Mouse (Mus musculus) gastrocnemius, postnatal 25 days (tissue): Measurements from ENCODE around the gene Msh5. TPM values are rescaled to one million over a fixed set of nuclear protein-coding genes. Genes with fewer than 3 reads are reported as not detected.
"Not testable (repeated sequence)": the region's sequence is repeated elsewhere in the genome, so short reads cannot be mapped to it uniquely, and the experiment has no call there.

ENCODE experiments used
- DNase-seq: peaks from one replicate; pipeline ENCODE4 v3.0.0; 2022
- total RNA-seq, 2 experiments: library from RNA; stranded (reverse); gene quantifications; 1 replicate in 1 of 2; 2 replicates in 1 of 2; pipeline ENCODE4 v1.2.3; 2021

Gene Msh5
- total RNA-seq, 2 experiments from 2014 or later: 0.67 to 0.72 TPM

DNA sequence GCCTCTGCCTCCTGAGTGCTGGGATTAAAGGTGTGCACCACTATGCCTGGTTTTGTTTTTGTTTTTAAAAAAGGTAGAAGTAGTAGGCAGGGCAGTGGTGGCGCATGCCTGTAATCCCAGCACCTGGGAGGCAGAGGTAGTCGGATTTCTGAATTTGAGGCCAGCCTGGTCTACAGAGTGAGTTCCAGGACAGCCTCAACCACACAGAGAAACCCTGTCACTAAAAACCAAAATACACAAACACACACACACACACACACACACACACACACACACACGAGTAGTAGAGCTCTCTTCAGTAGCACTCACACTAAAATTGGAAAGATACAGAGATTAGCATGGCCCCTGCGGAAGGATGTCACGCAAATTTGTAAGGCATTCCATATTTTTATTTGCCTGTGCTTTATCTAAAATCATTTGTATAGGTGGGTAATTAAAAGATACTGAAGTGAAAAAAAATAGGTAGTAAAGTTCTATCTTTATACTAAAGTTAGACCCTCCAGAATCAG, 2.4 kb upstream of the Msh5 start:
- no peak for DNase-seq

DNA sequence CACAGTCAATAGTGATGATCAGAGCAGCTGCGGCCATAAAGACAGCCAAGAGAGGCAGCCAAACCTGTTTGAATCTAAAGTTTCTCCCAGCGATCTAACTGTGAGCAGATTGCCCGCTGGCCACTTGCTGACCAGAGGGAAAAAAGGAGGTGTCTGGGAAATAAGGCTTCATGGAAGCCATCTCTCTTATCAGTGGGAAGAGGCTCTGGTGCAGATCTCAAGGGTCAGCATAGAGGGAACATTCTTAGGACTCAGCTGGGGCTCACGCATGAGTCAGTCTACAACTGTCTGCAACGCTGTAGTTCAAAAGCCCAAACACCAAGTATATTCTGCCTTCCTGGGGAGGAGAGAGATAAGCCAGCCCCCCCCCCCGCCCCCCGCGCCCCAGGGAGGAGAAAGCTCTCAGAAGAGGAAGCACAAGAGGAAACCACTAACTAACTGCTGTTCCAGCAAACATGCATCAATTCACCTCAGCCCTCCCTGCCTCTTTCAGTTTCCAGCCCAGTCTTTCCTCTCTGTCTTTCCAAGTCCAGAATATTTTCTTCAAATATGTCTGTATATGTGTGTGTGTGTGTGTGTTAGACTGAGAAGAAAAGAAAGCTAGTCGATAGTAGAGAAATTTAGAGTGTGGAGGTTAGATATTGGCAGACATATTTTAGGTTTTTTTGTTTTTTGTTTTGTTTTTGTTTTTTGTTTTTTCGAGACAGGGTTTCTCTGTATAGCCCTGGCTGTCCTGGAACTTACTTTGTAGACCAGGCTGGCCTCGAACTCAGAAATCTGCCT, 1.8 kb upstream of the Msh5 start:
- DNase-seq: peak; percentile 34

DNA sequence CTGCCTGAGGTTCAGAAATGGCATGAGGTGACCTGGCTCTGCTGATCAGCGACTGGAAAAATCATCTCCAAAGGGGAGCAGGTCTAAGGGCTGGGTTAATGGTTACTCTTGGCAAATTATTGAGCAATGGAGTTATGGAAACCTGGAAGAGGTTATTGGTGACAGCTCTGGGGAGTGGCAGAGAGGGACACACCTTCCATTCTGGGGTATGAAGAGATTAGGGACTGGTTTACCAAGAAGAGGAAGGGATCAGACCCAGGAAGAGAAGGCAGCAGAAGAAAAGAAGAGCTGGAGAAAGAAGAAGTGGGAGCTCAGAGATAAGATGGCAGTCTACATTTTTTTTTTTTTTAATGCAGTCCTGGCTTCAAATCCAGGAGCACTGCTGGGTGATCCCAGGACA, 1.1 kb upstream of the Msh5 start:
- DNase-seq: no peak

DNA sequence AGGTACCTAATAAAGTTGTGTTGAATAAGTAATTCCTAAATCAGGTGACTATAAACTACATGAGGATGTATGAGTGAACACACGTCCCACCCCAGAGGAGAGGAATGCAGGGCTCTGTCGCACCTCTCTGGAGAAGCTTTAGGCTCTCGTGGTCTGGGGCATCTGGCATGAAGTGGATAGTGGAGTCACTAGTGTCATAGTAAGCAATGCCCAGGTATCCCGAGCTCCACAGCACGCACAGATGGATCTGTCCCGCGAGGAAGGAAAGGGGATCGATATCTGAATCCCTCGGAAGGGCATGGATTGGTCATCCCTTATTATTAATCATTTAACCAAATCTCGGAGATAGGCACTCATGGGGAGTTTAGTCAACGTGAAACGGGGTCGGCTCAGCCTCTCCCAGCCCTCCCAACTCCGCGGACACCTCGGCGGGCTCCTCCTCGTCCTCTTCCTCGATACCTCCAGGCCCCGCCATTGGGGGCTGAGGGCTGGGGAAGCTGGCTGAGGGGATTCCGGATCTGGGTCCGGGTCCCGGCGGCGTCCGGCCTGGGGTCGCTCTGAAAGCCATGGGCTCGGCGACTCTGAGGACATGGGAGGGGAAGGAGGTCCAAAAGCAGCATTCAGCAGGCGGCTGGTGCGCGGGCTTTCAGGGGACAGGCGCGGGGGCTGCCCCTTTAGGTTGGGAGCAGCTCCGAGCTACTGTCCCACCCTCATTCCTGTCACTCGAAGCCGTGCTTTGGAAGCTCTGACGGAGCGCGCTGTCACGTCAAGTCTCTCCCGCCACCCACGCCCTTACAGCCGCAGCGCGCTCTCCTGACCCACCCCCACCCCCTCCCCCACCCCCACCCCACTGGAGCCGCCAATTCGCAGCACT, 501 bp downstream of the Msh5 start:
- DNase-seq: no peak

DNA sequence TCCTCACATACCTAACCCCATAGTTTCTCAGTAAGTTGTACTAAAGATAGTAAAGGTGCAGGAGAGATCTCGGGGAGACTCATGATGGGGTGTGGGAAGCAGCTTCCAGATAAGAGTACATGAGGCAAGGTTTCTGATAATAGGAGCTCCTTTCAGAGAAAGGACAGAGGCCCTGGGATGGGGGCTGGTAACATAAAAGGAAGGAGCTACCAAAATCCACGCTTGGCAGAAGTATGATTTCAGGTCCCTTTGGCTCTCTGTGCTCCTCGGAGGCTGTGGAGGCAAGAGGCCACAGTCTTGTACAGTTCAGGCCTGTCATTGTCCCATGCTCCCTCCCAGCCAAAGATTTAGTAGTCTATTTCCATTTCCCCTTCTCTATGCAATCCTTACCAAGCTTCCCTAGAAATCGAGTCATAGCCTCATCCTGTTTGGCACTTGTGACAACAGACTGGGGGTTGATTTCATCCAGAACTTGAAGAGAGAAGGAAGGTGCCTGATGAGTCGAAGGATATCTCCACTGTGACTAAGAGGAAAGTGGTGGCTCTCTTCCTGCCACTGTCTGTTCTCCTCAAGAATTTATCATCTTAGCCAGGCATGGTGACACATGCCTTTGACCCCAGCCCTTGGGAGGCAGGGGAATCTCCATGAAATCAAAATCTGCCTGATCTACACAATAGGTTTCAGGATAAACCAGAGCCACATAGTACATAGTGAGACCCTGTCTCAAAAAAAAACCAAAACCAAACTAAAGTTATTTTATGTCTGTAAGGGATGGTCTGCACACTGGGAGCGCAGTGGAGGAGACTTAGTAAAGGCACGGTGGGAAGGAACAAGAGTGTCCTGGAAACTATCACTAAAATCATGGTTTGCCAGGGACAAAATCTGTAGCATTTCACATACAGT, 1.4 kb downstream of the Msh5 start:
- DNase-seq: no peak

DNA sequence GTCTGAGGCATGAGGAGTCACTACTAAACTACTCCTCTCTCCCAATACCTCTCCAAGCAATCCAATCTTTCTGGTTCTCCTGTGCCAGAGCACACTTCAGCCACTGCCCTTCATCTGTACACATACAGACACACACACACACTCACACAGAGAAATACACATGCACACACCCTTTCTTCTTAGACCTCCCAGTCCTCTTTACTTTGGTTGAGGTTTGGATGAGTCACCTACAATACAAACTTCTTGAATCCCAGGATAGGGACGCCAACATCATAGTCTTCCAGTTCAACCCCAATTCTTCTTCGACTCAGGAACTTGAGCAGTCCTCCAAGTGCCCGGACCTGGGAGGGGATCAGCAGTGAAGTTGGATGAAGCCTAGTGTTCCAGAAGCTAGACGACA, 2.8 kb downstream of the Msh5 start:
- no peak for DNase-seq

DNA sequence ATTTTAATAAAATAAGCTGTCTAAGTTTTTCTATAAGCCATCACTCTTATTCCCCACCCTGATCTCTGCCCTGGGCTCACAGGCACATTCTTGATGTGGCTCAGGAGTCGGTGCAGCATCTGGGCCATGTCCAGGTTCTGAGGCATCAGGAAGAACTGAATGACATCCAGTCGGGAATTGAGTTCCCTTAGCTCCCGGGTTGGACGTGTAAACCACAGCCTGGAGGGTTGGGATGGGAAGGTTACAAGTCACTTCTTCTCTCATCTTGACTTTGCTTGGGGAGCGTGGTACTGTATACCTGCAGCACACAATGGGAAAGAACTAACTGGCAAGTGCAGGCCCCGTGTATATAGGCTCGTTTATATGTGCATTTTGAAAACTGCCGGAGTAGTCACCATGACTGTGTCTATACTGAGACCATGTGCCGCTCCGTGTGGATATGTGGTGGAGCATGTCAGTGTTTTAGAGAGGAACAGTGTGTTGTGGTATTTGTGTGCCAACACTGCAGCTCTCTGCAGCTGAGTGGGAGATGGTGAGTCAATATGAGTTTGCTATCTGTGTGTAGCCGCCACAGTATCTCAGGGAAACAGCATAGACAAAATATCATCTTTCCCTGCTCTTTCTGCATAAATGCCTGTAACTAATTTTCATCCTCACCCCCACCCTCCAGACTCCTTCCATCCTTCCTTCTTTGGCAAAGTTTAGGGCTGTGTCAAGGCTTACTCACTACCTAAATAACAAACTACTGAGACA, 7.2 kb downstream of the Msh5 start:
- DNase-seq: no peak

DNA sequence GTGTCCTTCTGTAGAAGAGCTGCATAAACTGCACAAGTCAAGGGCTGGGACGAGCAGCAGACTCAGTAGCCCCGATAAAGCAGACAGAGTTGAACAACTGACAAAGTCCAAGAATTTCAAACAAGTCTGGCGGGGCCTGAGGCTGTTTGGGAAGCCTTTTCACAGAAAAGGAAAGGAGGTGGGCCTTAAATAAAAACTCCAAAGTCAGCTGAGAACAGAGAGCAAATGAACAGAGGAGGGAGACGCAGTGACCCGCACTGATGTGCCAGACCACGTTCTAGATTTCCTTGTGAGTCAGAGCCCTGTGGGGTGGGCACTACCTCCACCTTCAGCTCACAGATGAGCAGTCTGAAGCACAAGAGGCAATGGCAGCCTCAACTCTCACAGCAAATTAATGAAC, 11.6 kb downstream of the Msh5 start:
- DNase-seq: no peak

DNA sequence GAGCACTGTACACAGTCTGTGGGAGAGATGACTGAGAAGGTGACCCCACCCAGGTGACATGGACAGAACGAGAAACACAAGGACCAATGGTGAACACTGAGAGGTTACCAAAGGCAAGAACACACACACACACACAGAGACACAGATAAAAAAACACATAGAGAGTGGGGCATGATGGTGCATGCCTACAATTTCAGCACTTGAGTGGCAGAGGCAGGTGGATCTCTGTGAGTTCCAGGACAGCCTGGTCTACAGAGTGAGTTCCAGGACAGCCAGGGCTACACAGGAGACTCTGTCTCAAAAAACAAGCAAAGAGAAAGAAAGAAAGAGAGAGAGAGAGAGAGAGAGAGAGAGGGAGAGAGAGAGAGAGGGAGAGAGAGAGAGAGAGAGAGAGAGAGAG, 12.8 kb downstream of the Msh5 start:
- not testable (repeated sequence) for DNase-seq

DNA sequence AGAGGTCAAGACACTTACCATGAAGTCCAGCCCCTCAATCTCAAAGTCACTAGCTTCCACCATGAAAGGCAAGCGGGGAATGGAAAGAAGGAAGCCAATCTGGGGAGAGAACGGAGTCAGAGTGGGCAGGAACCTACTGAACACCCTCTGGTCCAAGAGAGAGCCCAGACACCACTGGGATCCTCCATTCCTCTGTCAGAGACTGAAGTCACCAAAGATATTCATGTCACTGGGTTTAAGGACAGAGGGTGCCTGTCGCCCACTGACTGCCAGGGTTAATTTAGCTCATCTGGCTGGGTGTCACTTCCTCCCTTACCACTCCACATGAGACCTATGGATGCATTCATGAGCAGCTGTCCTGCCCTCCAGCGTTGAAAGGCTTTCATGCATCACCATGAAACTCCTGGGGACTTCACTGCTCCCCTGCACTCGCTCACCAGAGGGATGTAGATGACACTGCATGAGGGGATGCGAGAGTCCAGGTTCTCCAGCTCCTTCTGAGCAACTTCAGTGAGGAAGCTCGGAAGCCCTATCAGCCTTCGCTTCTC, 14.1 kb downstream of the Msh5 start:
- DNase-seq: no peak

DNA sequence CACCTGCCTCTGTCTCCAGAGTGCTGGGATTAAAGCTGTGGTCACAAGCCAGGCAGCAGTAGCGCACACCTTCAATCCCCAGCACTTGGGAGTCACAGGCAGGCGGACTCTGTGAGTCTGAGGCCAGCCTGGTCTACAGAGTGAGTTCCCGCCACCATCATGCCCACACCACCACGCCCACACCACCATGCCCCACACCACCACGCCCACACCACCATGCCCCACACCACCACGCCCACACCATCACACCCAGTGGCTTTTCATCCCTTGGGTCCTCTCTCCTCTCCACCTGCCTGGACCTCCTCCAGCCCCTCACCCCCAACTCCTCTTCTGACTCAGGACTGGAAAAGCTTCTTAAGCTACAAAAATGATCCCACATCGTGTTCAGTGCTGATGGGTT, 14.7 kb downstream of the Msh5 start:
- no peak for DNase-seq

DNA sequence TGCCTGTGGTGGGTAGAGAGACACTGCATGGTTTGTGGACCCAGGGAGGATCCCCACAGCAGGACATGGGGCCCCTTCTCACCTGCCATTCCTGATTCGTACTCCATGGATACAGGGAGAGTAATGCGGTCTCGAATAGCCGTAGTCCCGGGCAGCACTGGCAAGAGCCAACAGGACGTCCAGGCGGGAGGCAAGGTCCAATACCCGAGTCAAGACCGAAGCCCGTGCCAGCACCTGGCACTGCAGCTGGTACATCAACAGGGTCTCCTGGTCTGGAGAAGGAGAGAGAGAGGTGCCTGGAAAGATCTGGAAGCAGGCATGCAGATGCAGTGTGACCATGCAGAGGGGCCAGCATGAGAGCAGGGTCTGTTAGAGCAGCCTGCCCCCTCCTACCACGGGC, 15.3 kb downstream of the Msh5 start:
- DNase-seq: no peak

DNA sequence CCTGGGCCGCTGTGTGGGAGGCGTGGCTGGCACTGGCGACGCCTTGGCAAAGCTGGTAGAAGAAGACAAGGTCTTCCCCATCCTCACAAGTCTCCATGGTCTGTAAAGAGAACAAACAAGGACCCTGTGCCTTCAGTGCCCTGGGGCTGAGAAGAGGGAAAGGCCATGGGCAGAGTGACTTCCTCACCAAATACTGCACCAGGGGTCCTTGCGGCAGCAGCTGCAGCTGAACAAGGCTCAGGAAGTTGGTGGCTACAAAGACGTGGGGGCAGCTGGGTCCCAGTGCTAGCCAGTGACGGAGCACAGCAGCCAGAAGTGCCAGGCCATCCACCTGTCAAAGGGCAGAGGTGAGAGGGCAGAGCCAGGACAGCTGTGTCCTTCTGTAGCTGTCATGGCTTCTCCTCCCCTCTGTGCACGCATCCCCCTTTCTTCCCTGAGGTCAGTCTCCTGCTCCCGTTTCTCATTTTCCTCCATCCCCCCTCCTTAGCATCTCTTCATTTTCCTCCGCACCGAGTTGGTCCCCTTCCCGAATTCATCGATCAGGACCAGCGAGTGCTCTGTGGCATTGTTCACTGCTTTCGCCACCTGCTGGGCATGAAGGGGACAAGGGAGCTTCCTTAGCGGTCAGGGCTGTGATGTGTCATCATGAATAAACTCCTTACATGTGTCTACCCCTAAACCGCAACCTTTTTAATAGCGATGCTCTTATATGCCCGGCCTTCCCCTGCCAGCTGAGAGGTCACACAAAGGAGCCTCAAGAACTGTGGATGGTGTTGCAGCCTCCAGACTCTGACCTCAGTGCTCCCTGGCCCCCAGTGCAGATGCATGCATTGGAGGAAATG, 16.6 kb downstream of the Msh5 start:
- no peak for DNase-seq

DNA sequence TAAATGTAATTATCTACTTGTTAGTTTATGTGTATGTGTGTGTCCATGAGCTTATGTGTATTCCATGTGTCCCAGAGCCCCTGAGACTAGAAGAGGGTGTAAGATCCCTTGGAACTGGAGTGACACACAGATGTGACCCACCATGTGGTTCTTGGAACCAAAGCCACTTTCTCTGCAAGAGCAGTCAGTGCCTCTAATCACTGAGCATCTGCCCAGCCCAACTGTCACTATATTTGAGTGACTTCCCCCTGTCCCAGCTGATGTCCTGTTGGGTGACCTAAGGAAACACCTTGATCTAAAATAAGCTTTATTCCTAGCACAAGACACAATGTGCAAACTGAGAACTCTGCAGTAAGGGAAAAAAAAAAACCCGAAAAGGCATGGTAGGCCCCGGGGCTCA, 18.2 kb downstream of the Msh5 start:
- DNase-seq: no peak

DNA sequence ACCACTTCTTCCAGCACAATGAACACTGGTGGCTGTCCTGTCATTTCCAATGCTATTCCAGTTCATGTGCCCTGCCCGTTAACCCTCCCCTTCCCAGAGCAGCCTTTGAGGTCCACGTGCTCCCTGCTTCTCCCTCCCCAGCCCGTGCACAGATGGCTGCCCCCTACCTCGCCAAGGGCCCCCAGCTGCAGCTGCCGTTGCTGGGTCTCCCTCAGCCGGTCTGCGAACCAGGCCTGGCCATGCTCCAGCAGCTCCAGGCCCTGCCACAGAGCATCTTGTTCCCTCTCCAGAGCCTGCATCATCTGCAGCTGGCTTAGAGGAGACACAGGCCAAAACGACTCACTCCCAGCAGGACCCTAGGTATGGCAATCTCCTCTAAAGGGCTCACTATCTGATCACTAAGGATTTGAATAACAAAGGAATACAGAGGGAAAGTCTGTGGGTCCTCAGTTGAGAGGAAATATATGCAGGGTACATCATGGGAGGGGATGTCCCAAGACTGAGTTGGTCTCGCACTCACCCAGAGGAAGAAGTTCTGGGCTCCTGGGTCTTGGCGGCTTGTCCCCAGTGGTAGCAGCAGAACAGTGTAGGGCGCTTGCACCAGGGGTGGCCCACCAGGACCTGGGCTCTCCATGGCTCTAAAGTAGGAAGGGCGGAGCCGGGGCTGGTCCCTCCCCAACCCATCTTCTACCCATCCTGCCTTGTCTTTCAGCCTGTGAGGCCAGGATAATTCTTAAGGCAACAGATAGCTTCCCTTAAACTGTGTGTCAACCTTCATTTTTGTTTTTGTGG, 19.1 kb downstream of the Msh5 start, which contains the start of gene Sapcd1:
Gene Sapcd1 (minus strand): TSS at position 740 of the 792 bp plus-strand sequence.
- DNase-seq: peak; percentile 68

DNA sequence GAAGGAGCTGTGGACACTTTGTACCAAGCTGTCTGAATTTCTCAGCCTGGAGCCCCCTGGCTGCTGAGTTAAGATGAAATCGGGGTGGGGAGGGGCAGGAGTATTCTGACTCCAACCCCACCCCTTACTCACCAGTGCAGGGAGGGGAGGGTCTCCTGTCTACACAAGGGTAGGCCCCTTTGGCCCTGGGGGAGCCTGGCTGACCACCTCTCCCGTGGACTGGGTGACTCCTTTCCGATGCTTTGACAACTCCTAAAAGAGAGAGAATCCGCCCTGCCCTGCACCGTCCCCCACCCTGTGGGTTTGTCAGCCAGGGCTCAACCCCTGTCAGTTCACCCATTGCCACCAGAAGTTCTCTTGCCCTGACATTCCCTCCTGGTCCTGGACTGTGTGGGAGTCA, 20.3 kb downstream of the Msh5 start:
- no peak for DNase-seq

DNA sequence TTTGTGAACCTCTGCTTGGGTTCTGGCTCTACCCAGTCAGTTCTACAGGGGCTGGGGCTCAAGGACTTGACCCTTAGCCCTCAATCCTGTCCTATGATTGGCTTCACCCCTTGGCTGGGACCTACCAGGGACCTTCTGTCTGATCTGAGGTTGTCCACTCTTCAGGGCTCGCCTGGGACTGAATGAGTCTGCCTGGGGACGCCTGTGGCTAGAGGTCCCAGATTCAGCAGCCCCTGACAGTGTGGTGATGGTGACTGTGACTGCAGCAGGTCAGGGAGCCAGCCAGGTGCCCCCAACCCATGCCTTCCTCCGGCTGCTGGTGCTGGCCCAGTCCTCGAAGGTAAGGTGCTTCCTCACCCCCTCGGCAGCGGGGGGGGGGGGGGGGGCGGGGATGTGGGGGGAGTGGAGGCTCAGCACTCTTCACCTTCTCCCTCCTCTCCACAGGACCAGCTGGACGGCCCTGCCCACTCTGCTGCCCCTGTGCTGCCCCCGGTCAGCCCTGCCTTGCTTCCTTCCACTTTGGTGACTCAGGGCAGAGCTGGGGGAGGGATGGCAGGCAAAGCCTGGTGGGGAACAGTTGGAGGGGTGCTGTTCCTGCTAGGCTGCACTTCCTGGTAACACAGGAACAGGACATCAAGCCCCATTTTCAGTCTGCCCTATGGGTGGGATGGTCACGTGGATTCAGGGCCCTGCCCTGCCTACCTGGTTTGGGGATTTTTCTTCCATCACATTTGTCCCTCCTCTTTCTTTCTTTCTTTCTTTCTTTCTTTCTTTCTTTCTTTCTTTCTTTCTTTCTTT, 21.7 kb downstream of the Msh5 start:
- DNase-seq: peak; percentile 31

DNA sequence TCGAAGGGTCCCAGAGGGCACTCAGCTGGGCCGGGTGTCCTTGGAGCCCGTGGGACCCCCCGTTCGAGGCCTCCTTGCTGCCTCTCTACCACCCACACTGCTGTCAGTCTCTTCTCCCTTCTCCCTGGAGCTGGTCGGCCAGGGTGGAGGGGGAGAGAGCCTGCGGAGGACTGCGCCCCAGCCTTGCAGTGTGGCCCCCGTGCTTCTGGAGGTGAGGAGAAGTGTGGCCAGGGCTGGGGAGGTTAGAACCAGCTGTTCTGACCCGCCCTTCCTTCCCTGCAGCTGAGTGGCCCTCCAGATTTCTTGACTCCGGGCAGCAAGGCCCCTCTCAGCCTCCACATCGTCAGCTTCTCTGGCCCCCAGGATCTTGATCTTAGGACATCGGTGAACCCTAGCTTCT, 22.3 kb downstream of the Msh5 start:
- no peak for DNase-seq
